Mouse (Mus musculus) limb, embryonic 12.5 days (tissue): ENCODE data around the gene Fndc4. TPM values are rescaled to one million over a fixed set of nuclear protein-coding genes. Genes with fewer than 3 reads are reported as not detected.

Experiments
- ATAC-seq: fragments of 200-750 bp; cut with Nextera tagmentation; 2 replicates; pipeline ENCODE4 v1.8.0; 2017; ENCODE audit warnings: low read depth, moderate TSS enrichment; ENCODE audit not compliant: insufficient number of reproducible peaks, insufficient read depth, low FRiP score, low TSS enrichment
- H3K27ac ChIP-seq: fragments of 300-500 bp; sonication (generic); 2 replicates; pipeline ENCODE4 v1.5.1; 2016; ENCODE audit warnings: mild to moderate bottlenecking, moderate library complexity
- H3K27me3 ChIP-seq: fragments of 300-500 bp; sonication (generic); 2 replicates; pipeline ENCODE4 v1.6.1; 2016; ENCODE audit warnings: mild to moderate bottlenecking, moderate library complexity
- H3K36me3 ChIP-seq: fragments of 300-500 bp; sonication (generic); 2 replicates; pipeline ENCODE4 v1.6.1; 2016; ENCODE audit warnings: mild to moderate bottlenecking, moderate library complexity
- H3K4me1 ChIP-seq: fragments of 300-500 bp; sonication (generic); replicated peaks from 2 replicates; pipeline ENCODE4 v1.6.1; 2016
- H3K4me2 ChIP-seq: fragments of 300-500 bp; sonication (generic); 2 replicates; pipeline ENCODE4 v1.6.1; 2016; ENCODE audit warnings: mild to moderate bottlenecking, moderate library complexity
- H3K4me3 ChIP-seq: fragments of 300-500 bp; sonication (generic); replicated peaks from 2 replicates; pipeline ENCODE4 v1.5.1; 2016; ENCODE audit warnings: mild to moderate bottlenecking
- H3K9ac ChIP-seq: fragments of 300-500 bp; sonication (generic); replicated peaks from 2 replicates; pipeline ENCODE4 v1.6.1; 2016; ENCODE audit warnings: mild to moderate bottlenecking, moderate library complexity
- H3K9me3 ChIP-seq: fragments of 300-500 bp; sonication (generic); 2 replicates; pipeline ENCODE4 v1.6.1; 2016; ENCODE audit warnings: mild to moderate bottlenecking, moderate library complexity
- WGBS: fragments of 180-500 bp; shearing (Covaris S2); methylation state at CpG from one replicate; pipeline ENCODE4 v1.1.7; 2016; 5-methylcytosine and 5-hydroxymethylcytosine counted together
- polyA plus RNA-seq: library from polyadenylated mRNA; unstranded; fragments of >200 nt; fragmentation: Nextera tagmentation; extraction: Ambion mirVana; gene quantifications from 2 replicates; pipeline ENCODE4 v1.2.1, GENCODE M21; 2016

Fndc4 gene
- polyA plus RNA-seq, 1 experiment from 2014 or later: 87.3 TPM

DNA sequence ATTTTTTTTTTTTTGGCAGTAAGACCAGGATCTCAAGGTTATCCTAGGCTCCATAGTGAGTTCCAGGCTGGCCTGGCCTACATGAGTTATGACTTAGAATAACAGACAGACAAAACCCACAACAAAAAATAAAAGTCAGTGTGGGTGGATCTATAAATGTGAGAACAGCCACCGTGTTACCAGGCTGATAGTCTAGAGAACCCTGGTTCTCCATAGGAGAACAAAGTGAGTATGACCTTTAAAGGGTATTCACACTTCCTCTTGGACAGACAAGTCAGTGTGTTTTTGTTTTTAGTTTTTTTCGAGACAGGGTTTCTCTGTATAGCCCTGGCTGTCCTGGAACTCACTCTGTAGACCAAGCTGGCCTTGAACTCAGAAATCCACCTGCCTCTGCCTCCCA, 39.9 kb downstream of the Fndc4 start:
- 86% methylated on average over 2 of the region's 2 CpGs for WGBS
- ATAC-seq: no peak
- Histone ChIP-seq H3K9ac (no peak overlapping the region), H3K4me2 (no peak overlapping the region), H3K27ac (no peak overlapping the region), H3K9me3 (no peaks in the 10 kb centered on the region), H3K36me3 (peaks cover 84% of the 10 kb centered on the region), H3K4me3 (no peak overlapping the region), H3K4me1 (peaks cover 28% of the 10 kb centered on the region), H3K27me3 (no peaks in the 10 kb centered on the region)

DNA sequence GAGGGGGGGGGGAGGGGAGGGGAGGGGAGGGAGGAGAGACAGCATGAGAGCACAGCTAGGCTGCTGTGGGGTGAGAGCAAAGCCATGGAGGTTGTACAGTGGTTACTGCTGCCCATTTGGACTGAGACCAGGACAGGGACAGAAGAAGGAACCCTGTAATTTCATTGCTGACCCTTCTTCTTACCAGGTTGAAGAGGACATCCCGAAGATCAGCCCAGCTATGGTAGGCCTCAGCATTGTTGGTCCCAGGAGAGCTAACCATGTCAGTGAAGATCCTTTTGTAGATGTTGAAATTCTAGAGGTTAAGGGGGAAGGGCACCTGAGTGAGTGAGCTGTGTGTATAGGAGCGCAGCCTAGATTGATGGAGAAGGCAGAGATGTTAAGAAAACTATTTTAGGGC, 40.5 kb downstream of the Fndc4 start:
- H3K4me1 ChIP-seq: peaks cover 34% of the 10 kb centered on the region
- WGBS: 84% methylated on average over 2 of the region's 2 CpGs
- H3K9me3 ChIP-seq: no peaks in the 10 kb centered on the region
- H3K36me3 ChIP-seq: peaks cover 84% of the 10 kb centered on the region
- H3K4me3 ChIP-seq: no peak overlapping the region
- H3K27me3 ChIP-seq: no peaks in the 10 kb centered on the region
- H3K4me2 ChIP-seq: no peak overlapping the region
- H3K9ac ChIP-seq: no peak overlapping the region
- no peak overlapping the region for H3K27ac ChIP-seq
- ATAC-seq: no peak

DNA sequence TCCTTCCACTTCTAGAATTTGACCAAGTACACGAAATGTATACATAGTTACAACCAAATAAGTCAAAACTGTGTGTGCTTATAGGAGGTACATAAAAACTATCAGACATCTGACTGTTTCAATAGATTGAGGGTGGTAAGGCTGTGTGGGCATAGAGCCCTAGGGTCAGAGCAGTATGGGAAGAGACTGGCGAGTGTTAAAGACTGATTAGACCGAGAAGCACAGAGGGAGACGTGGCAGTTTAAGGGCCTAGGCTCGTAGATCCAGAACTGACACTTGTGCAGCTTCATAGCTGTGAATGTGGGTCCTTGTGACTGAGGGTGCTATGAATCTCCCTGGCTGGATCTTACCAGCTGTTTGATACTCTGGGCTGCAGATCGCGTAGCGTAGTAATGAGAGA, 41.0 kb downstream of the Fndc4 start:
- Histone ChIP-seq H3K36me3 (peaks cover 84% of the 10 kb centered on the region), H3K9ac (no peak overlapping the region), H3K9me3 (no peaks in the 10 kb centered on the region), H3K4me3 (no peak overlapping the region), H3K27me3 (no peaks in the 10 kb centered on the region), H3K4me1 (peaks cover 35% of the 10 kb centered on the region), H3K27ac (no peak overlapping the region), H3K4me2 (no peak overlapping the region)
- no peak for ATAC-seq
- 86% methylated on average over 8 of the region's 8 CpGs for WGBS

DNA sequence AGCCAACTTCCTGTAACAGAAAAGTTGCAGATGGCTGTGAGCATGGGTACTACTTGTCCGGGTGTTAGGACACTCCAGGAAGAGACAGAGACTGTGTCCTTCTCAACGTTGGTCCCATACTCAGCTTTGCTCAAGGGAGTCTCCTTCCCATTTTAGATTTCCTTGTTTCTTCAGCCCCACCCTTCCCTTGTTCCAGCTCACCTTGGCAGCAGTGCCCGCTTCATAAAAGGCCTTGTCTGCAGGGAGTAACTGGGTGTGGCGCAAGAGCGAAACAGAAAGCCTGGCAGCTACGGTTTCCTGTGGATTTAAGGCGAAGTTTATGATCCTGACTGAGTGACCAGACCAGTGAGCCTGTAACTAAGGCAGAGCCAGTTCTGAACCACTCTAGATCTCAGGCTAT, 41.4 kb downstream of the Fndc4 start:
- no peak for ATAC-seq
- H3K27me3 ChIP-seq: no peaks in the 10 kb centered on the region
- 80% methylated on average over 7 of the region's 7 CpGs for WGBS
- no peak overlapping the region for H3K9ac ChIP-seq
- H3K4me1 ChIP-seq: peaks cover 35% of the 10 kb centered on the region
- H3K9me3 ChIP-seq: no peaks in the 10 kb centered on the region
- H3K4me3 ChIP-seq: no peak overlapping the region
- no peak overlapping the region for H3K27ac ChIP-seq
- H3K36me3 ChIP-seq: peaks cover 84% of the 10 kb centered on the region
- H3K4me2 ChIP-seq: no peak overlapping the region

DNA sequence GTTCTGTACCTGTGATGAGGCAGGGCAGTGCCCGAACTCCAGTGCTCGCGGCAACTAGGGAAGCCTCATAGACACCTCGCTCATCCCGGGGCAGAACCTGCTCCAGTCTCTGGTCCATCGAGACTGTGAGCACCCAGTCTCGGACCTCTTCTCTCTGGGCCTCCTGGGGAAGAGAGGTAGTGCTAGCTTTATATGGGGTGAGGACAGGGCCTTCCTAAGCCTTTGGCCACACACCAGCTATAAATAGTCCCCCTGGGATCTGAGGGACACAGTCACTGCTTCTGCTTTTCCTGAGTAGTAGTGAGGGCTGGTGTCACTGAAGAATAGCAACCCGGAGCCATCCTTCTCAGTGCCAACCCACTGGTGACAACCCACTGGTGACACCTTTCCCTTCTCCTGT, 42.1 kb downstream of the Fndc4 start:
- peak overlapping the region; percentile 84 for H3K27ac ChIP-seq

DNA sequence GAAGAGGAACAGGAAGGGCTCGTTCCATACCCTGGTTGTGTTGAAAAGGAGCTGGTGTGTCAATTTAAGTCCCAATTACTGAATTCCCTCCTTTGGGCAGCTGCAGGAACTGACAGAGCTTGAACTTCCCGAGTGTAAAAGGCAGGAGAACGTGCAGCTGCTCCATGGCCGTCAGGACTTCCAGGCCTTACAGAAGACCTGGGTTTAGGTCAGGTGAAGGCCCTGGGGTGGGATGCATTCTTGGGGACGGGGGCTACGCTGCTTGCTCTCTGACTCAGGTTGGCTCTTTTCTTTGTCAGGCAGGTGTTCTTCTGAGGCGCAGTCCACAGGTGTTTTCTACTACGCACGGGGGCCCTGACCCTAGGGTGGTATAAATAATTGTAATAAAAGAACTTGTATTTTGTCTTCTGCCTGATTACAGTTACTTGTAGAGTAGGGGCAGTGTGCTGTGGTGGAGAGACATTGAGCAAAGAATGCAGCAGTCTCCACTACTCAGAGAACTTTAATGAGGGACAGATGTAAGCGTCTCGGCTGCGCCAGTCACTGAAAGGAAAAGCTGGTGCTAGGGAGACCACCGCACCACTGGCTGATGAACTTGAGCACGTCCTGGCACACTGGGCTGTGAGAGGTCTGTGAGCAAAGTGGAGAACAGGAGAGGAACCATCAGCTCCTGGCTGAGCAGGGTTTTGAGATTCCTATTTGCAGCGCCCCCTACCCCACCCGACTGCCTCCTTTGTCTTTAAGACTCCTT, 42.9 kb downstream of the Fndc4 start:
- H3K9ac ChIP-seq: no peak overlapping the region
- peak; percentile 2; the same call in 1 of the 2 replicates for ATAC-seq
- H3K4me1 ChIP-seq: peaks cover 35% of the 10 kb centered on the region
- no peaks in the 10 kb centered on the region for H3K9me3 ChIP-seq
- H3K36me3 ChIP-seq: peaks cover 87% of the 10 kb centered on the region
- no peaks in the 10 kb centered on the region for H3K27me3 ChIP-seq
- H3K4me3 ChIP-seq: no peak overlapping the region
- H3K4me2 ChIP-seq: peak overlapping the region; percentile 18
- WGBS: 49% methylated on average over 16 of the region's 16 CpGs
- peak overlapping the region; percentile 84 for H3K27ac ChIP-seq

More for the DNA sequence above, 42.1 kb downstream of the Fndc4 start:
- Histone ChIP-seq H3K9me3 (no peaks in the 10 kb centered on the region), H3K36me3 (peaks cover 84% of the 10 kb centered on the region), H3K4me1 (peaks cover 35% of the 10 kb centered on the region), H3K27me3 (no peaks in the 10 kb centered on the region), H3K4me3 (no peak overlapping the region), H3K4me2 (no peak overlapping the region), H3K9ac (no peak overlapping the region)
- ATAC-seq: no peak
- WGBS: 95% methylated on average over 8 of the region's 8 CpGs

DNA sequence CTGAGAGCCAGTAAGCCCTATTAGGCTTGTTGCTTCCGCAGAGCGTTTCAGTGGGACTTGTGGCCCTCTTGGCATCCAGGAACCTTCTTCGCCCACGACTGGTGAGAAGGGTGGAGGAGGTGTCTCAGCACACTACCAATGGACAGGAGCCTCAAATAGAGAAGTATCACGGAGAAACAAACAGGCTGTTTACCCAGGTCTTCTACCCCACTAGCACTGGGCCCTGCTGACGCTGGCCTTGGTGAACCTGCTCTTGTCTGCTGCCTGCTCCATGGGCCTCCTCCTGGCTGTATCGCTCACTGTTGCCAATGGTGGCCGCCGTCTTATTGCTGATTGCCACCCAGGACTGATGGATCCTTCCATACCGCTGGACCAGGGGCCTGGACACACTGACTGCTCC, 43.7 kb downstream of the Fndc4 start:
- H3K27me3 ChIP-seq: no peaks in the 10 kb centered on the region
- 38% methylated on average over 10 of the region's 10 CpGs for WGBS
- ATAC-seq: no peak
- peak overlapping the region; percentile 59 for H3K9ac ChIP-seq
- H3K4me1 ChIP-seq: peaks cover 35% of the 10 kb centered on the region
- peaks cover 88% of the 10 kb centered on the region for H3K36me3 ChIP-seq
- H3K4me3 ChIP-seq: peak overlapping the region; percentile 45
- peak overlapping the region; percentile 64 for H3K4me2 ChIP-seq
- H3K9me3 ChIP-seq: no peaks in the 10 kb centered on the region
- H3K27ac ChIP-seq: peak overlapping the region; percentile 84

DNA sequence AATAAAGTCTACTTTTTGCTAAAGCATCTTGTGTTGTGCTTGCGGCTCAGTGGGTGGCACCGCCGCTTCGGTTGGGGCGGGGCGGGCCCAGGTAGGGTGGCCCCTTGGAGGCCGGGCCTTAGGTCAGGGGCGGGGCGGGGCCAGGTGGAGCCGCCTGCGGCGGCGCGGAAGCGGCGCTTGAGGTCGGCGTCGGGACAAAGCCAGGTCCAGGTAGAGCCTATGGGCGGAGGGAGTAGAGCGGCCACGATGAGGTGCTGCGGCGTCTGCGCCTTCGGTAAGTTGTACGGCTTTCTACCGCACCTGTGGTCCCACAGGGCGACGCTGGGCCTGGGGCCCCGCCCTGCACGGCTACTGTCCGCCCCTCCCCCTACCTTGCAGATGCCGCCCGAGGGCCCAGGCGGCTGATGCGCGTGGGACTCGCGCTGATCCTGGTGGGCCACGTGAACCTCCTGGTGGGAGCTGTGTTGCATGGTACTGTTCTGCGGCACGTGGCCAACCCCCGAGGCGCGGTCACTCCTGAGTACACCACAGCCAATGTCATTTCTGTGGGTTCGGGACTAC, 44.3 kb downstream of the Fndc4 start, which contains the start of gene Krtcap3:
Krtcap3 (plus strand) TSS at position 151 of the 561 bp plus-strand sequence.
- peaks cover 35% of the 10 kb centered on the region for H3K4me1 ChIP-seq
- no peaks in the 10 kb centered on the region for H3K9me3 ChIP-seq
- H3K4me3 ChIP-seq: peak within 1 kb of the TSS; percentile 45
- peaks cover 91% of the 10 kb centered on the region for H3K36me3 ChIP-seq
- ATAC-seq: peak; percentile 61
- H3K27me3 ChIP-seq: no peaks in the 10 kb centered on the region
- H3K9ac ChIP-seq: peak within 1 kb of the TSS; percentile 59
- H3K4me2 ChIP-seq: peak within 1 kb of the TSS; percentile 64
- WGBS: 3% methylated on average over 47 of the region's 47 CpGs
- H3K27ac ChIP-seq: peak within 1 kb of the TSS; percentile 84

DNA sequence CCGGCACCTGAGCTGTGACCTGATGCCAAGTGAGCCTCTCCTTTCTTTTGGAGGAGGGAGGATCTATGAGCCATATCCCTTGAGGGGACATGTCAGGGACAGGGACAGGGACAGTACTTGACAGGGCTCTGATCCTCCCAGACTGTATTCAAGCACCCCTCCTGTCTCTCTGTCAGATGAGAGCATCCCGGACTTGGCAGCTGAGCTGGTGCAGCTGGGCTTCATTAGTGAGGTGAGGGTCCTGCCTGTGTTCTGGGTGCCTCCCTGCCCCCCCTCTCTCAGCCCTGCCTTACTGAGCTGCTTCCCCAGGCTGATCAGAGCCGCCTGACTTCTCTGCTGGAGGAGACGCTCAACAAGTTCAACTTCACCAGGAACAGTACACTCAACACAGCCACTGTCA, 45.2 kb downstream of the Fndc4 start:
- Histone ChIP-seq H3K27me3 (no peaks in the 10 kb centered on the region), H3K9me3 (no peaks in the 10 kb centered on the region), H3K4me1 (peaks cover 35% of the 10 kb centered on the region), H3K9ac (peak overlapping the region; percentile 59; the same call in 1 of the 2 replicates), H3K4me3 (0 out of 2 replicates have a peak overlapping the region, but pooled peaks have one; percentile 45), H3K27ac (peak overlapping the region; percentile 67; the same call in 1 of the 2 replicates), H3K36me3 (peaks cover 91% of the 10 kb centered on the region), H3K4me2 (peak overlapping the region; percentile 64)
- 38% methylated on average over 4 of the region's 4 CpGs for WGBS
- no peak for ATAC-seq
